Mouse (Mus musculus): ENCODE measurements around the gene Cgn.

GRCm38 (mm10) chr3:94789071-94789470 is 2.8 kb upstream of the Cgn start:
- TF ChIP-seq MAX (IDR thresholded peaks at IDR 0.05; ENCODE audit: low read length) (no peak), HCFC1 (IDR thresholded peaks at IDR 0.05; ENCODE audit: low read depth, low read length) (no peak), CTCF (conservative IDR thresholded peaks at IDR 0.05 in 1 of 2, IDR thresholded peaks at IDR 0.05 in 1 of 2; ENCODE audit: low read depth in 2 of 2, low read length in 2 of 2) (no peak), EP300 (IDR thresholded peaks at IDR 0.05; ENCODE audit: low read length) (no peak), MAFK (IDR thresholded peaks at IDR 0.05; ENCODE audit: insufficient replicate concordance, low read length) (no peak)

All from CH12.LX (cell line).